Mouse (Mus musculus) brain, embryonic 14.5 days (tissue): ENCODE data around the gene Vps37b.

Source experiments
- CTCF ChIP-seq: fragments of 200-500 bp; IDR thresholded peaks from 2 replicates; pipeline ENCODE4 v1.5.1; 2012; ENCODE audit warnings: inconsistent platforms, mild to moderate bottlenecking, moderate library complexity, borderline replicate concordance; ENCODE audit not compliant: insufficient read depth, insufficient read length; ENCODE audit errors: extremely low read depth
- POLR2A ChIP-seq: fragments of 200-500 bp; IDR thresholded peaks from 2 replicates; pipeline ENCODE4 v1.6.1; 2012; ENCODE audit warnings: mild to moderate bottlenecking, inconsistent platforms, borderline replicate concordance; ENCODE audit not compliant: poor library complexity, insufficient read depth, insufficient read length, severe bottlenecking; ENCODE audit errors: extremely low read depth

DNA sequence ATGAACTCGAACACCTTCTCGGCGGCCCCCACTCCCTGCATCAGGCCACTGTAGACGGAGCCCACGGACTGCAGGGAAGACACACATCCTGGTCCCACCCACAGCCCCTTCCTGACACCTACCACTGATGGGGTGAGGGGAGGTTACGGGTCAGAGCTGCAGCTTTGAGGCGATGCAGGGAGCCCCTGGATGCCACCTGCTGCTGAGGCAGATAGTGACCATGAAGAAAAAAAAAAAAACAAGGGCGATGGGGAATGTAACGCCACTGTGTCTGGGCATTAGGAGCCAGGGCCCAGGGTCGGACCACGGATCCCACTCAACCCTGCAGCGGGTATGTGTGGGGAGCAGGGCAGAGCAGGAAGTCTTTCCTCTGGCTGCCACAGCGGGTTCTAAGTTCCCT lies 45.2 kb upstream of the Vps37b start:
- TF ChIP-seq CTCF (no peak), POLR2A (no peak)
